Mouse (Mus musculus): ENCODE results near the gene BC035044.
"Not testable (repeated sequence)": the region's sequence is repeated elsewhere in the genome, so short reads cannot be mapped to it uniquely, and the experiment has no call there.

Gene BC035044

DNA sequence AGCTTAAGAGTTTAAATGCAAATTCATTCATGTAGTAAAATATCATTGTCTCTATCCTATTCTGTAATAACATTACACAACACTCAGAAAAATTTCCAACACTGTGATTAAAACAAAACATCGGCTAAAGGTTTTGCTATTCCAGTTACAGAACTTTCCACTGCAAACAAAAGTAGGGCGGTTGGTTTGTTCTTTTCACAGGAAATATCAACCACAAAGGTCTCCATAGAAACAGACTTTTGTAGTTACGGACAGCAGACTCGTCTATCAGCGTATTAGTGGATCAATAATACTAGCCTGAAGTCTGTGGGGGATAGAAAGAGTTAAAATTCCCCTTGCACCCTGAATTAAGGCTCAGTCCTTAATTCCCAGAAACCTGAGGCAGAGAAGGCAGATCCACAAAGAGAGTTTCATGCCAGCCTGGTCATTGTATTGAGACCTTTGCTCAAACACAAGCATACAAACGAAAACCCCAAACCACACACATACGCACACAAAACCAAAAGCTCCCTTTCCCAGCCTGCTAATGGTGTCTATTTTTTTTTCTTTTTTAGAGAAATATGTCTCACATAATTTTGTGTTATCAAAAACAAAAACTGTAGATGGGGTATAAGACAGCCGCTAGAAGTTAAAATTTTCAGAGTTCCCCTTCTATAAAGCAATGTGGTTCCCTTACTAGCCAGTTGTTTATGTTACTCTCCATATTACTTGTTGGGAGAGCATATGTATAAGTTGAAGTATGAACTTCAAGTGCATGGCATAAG lies 54.6 kb downstream of the BC035044 start:
- DNase-seq (ENCODE audit: low read depth, low spot score) = no peak

DNA sequence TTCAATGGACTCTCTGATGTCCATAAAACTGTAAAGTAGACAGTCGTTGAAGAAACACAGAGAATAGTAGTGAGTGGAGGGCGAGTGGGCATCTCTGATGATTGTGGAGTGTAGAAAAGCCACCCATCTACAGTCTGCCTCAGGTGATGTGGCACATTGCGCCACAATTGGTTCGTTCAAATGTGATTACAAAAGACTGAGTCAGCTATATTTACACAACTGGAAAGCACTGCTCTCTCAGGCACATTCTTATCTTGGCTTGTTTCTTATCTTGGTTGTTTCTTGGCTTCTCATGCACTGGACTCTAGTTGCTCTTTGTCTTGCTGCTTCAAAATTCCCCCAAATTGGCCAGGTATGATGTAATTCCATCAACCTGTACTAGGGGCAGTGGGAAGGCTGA lies 55.4 kb downstream of the BC035044 start:
- DNase-seq (ENCODE audit: low read depth, low spot score) = no peak

DNA sequence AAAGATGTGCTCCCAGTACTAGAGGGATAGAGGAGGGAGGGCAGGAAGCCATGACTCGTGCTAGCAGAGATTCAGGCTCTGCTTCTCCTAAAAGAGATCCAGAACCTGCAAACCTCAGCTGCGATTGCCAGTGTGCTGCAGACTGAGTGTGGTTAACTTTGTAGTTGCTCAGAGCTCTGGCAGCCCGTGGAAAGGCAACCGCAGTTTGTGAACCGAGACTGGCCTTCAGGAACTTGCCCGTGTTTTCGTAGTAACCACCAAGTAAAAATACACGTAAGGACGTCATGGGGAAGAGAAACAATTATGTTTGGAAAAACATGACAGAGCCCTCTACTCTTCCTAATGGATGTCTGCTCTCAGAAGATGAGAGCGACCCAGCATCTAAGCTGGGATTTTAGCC lies 57.9 kb downstream of the BC035044 start:
- DNase-seq (ENCODE audit: low read depth, low spot score) = no peak

DNA sequence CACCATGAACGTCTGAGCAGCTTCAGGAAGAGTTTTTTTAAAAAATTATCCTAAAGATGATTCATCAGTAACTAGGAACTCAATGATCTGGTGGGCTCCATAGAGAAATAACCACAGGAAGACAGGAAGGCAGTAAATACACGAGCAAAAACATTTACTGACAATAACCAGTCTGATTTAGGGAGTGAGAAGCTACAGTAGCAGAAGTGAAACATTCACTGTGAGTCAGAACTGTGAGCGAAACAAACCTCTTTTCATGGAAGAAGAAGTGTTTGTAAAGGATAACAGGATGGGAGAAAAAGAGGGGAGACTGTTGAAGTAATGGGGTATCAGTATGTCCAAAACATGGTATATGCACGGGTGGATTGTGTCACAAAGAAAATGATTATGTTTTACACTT lies 61.1 kb downstream of the BC035044 start:
- DNase-seq (ENCODE audit: low read depth, low spot score) = no peak

DNA sequence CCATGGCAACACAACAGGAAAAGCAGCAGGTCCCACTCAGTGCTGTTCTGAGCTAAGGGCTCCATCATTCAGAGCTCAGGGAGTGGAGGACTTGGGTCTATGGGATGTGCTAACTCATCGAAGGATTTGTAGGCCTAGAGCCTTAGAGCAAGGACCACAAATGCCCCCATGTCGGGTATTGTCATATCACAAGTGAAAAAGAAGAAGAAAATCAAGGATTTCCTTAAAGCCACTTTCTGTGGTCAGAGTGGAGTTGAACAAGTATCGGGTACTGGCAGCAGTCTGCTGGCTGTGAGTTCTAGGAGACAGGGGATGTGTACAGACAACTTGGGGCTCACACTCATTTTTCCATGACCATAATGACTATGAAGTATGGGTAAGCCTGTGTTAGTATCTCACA lies 64.1 kb downstream of the BC035044 start:
- no peak for DNase-seq (ENCODE audit: low read depth, low spot score)

DNA sequence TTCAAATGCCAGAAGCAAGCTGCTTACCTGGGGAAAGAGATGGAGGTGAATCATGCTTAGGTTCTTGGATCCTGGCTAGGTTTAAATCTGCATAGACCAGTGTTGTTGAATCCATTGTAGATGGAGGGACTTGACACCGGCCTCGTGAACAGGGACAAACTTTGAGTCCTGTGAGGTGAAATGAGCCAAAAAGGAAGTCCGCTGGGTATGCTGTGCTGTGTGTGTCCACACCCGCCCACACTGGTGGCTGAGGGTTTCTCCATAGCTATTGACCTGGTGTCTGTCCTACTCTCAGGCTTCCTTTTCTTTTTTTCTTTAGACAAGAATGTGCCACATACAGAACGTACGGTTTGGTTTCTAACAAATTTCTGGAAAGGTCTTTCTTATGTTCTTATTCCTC lies 64.8 kb downstream of the BC035044 start, which contains the start of the genes Gm44511 and Klrb1b:
Gene Gm44511 (minus strand): TSS at position 184 of the 400 bp plus-strand sequence.
Gene Klrb1b (minus strand): TSS at position 200 of the 400 bp plus-strand sequence.
- no peak for DNase-seq (ENCODE audit: low read depth, low spot score)

DNA sequence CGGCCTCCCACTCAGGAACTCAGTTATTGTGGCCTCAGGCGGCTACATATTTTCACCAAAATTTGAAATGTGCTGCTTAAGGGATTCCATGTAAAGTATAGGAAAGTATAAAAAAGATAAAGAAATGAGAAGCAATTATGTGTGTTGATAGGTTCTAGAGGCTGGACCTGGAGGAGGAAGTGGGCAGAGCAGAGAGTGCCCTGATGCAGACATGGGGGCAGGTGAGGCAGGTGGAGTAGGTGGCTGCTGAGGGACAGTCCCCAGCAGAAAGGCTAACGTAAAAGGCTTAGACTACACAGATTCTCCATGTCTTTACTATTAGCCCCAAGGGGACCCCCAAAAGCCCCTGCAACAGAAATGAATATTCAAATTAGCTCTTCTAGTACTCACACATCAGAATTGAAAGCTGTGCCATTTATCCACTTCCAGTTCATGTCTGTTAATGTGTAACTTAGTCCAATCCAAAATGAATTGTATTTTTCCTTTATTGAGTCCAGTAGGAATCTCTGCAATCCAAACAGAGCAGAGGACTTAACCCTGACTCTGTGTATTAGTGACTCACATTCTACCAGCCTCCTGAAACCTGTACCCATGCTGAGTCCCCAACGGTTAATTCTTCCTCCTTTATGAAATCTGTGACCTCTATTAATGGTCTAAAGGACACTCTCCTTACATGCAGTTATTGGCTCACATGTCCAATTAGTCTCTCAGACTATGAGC lies 72.7 kb downstream of the BC035044 start:
- no peak for DNase-seq (ENCODE audit: low read depth, low spot score)

DNA sequence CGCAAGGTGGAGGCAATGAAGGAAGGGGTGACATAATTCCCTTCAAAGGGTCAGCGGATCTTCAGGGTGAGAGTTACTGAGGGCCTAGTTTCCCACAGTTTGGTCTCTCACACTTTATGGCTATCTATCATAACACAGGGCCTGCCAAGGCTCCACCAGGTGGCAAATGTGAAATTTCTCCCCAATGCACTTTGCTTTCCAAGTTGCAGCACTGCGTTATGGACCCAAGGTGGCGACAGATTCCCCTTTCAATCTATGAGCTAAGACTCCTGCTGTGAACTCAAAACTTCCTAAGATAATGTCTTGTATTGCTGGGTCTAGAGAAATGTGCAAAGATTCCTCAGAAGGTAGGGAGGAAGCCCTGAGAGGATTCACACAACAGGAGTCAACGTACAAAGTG lies 82.4 kb downstream of the BC035044 start:
- peak; percentile 43 for DNase-seq (ENCODE audit: low read depth, low spot score)

DNA sequence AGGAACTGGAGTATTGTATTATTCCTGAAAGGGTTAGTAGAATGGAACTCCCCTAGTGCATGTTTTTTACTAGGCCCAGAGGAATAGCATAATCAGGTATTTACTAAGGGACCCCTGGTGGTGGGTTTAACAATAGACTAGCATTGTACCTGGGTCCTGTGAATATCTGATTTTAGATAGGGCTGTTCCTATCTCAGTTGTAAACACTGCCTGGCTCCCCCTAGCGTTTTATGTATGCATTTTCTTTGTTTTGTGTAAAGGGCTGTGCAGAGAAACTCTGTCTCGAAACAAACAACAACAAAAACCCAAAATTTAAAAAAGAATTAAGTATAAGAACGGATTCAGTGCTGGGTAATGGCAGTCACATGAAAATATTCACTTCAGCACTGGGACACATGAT lies 83.9 kb downstream of the BC035044 start:
- peak; percentile 50 for DNase-seq (ENCODE audit: low read depth, low spot score)

DNA sequence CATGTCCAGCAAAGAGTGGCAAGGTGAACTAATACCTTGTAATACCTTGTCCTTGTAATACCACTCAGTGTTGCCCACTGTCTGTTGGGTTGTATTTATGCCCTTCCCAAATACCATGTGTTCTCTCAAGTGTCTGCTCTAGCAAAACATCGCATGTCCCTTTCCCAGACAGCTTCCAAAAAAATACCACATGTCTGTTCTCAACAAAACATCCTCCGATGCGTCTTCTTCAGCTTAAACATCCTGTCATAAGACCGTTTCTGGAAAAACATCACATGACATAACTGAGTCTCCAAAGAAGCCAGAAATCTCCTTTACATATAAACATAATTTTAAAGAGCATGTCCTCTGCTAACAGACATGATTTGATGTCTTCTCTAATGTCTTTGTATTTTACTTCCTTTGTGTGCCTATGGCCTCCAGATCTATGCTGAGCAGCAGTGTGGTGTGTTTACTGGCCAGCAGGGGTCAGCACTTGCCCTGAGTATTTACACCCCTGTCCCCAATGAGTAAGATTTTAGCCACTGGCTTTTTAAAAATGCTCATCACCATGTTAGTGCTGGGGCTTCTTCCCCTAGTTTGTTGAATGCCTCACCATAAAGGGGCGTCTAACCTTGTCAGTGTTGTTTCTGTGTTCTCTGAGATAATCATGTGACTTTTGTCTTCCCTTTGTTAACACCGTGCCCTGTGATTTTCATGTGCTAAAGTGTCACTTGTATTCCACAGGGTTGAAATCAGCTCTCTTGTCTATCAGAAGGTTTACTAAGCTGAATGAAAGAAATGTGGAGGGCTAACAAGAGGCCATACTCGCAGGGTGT lies 85.9 kb downstream of the BC035044 start:
- peak; percentile 78 for DNase-seq (ENCODE audit: low read depth, low spot score)

DNA sequence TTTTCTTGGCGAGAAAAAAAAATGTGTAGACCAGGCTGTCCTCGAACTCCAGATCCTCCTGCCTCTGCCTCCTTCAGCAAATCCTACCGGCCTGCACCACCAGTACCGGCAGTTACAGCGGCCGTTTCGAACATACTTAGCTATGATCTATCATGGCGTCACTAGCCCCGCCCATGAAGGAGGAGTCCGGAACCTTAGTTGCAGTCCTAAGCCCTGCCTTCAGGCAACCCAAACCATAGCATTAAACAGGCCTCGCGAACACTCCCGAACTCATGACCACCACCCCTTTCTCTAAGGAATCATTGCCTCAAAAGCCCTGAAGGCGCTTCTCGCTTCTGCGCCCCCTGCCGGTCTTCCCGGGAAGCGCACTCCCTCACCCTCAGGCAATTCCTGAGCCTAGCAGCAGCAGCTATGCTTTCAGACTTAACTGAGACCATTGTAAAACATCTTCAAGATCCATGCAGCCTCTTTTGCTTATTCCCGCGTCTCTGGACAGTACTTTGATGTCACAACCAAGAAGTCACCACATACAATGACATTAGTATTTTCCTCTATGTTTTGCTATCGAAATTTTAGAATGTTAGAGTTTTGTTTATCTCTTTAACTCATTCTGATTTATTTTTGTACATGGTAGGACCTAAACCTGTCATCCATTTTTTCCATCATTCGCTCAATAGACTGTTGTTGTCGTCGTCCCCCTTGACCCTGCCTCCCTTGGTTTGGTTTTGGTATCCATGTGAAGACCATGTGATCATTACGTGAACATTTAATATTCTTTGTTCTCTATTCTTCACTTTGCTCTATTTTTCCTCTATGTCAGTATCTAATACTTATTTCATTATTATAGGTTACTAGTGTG lies 87.7 kb downstream of the BC035044 start:
- peak; percentile 99 for DNase-seq (ENCODE audit: low read depth, low spot score)

DNA sequence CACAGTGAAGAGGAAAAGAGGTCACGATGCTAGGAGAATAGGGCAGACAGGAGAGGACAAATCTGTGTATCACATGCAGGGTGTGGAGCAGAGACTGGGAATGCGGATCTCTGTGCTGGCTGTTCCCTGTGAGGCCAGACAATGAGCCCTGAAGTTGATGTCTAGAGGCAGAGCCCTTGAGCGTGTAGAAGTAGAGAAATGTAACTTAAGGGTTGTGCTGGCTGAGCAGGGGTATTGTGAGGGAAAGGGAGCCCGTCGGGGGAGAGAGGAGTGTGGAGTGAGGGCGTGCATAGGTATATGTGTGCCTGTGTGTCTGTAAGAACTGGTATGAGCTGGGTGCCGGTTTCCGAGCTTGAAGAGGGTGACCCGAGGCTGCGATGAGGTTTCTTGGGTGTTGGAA lies 88.4 kb downstream of the BC035044 start:
- no peak for DNase-seq (ENCODE audit: low read depth, low spot score)

DNA sequence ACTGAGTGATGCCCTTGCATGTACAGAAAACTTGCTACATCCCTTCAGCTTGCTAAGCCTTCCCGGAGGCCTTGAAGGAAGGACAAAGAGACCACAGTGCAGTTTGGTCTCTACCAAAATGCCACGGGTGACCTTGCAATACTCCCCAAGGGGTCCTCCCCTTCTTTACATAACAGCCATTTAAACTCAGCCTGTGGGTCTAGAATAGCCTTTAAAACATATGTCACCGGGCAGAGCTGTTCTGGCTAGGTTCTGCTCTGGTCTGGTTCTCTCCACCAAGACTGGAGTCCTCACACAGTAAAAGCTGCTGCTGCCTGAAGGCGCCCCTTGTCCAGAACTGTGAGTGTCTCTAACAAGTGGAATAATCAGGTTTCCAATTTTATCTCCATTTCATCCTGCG lies 90.2 kb downstream of the BC035044 start:
- not testable (repeated sequence) for DNase-seq (ENCODE audit: low read depth, low spot score)

DNA sequence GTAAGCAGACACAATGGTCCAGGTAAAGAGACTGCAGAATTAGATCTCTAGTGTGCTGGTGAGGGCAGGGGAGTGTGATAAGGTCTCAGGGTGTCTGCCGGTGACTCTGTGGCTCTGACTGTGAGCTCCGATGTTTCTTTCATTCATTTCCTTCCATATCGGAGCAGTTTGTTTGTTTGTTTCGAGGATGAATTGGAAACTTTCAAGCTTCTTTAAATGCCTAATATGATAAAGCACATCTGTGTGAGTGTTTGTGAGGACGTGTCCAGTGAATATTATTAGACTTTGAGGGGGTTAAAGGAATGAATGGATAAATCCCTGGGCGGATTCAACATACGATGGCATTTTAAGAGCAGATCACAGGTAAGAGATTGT lies 91.0 kb downstream of the BC035044 start:
- peak; percentile 45 for DNase-seq (ENCODE audit: low read depth, low spot score)

DNA sequence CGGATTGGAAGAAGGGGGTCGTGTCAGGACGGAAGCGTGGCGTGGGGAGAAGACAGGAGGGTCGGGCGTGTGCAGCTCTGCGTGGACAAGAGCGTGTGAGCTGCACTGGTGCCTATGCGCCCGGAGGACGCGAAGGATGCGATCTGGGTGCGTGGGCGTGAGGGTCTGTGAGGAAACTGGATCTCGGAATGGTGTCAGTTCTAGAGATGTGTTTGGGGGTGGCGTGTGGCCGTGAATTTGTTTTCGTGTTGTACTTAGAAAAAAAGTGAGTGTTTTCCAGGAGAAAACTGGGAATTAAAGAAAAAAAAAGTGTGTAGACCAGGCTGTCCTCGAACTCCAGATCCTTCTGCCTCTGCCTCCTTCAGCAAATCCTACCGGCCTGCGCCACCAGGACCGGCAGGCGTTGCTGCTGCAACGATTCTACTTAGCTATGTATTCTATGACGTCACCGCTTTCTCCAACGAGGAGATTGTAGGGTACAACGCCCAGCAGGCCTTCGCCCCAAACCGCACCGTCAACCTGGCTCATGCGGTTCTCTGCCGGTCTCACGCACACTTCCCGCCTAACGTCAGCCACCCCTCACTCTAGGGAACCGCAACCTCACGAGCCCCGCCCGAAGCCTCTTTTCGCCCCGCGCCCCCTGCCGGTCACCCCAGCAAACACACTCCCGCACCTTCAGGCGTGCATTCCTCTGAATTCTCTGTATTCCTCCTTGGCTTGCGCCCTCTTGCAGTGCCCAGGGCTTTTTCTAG lies 91.6 kb downstream of the BC035044 start:
- DNase-seq (ENCODE audit: low read depth, low spot score) = peak; percentile 80
